Mouse (Mus musculus) kidney, postnatal 10 days (tissue): Measurements from ENCODE around the gene Gm9833.
A peak's percentile ranks its signal among the peaks of the same experiment; 100 is the strongest.
"Not testable (repeated sequence)": the region's sequence is repeated elsewhere in the genome, so short reads cannot be mapped to it uniquely, and the experiment has no call there.

Source experiments
- DNase-seq: peaks from one replicate; pipeline ENCODE4 v3.0.0; 2021; ENCODE audit warnings: mixed read lengths

The Gm9833 gene

DNA sequence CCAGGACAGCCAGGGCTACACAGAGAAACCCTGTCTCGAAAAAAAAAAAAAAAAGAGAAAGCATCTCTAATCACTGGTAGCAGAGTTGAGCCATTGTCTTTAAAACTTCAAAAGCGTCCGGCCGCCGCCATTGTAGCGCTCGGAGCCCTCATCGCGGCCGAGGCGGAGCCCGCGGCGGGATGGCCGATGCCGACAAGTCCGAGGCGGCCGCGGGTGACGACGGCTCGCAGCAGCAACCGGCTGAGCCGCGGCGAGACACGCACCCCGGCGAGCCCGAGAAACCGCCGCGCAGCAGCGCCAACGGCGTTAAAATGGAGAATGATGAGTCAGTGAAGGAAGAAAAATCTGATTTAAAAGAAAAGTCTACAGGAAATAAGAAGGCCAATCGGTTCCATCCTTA, at the start of gene Gm9833:
Gene Gm9833, plus strand, starts transcription at position 117 of the 400 bp plus-strand sequence.
- DNase-seq, result not testable (repeated sequence)

DNA sequence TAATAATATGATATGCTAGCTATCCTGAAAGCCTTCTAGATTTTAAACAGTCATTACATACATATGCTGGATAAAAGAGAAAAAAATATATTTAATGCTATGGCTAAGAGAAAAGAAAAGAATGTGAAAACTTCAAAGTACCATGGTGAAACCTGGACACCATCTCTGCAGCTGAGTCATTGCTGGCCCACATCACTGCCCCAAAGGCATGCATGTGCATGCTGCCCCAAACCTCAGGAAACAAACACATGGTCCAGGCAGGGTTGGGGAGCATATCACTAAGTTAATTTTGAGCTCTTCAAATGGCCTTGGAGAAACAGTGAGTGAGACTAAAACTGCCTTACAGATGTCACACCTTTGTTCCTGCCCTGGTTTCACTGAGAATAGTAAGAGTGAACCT, 17.8 kb upstream of the Gm9833 start:
- DNase-seq, result no peak

DNA sequence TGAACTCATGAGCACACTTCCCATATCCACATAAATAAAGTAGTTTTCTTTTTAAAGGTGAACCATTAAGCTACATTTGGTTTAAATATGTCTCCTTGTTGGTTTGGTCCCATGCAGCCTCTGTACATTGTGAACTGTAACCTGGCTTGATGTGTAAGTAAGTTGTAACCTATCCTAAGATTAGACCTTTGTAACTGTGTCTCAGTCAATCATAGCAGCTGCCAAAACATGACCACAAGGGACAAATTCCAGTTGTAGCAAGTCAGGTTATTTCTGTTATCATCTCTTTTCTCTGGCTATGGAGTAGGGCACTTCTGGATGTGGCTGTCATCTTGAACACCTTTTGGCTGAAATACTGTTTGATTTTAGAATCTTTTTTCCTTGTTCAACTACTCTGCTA, 12.1 kb upstream of the Gm9833 start:
- no peak for DNase-seq

DNA sequence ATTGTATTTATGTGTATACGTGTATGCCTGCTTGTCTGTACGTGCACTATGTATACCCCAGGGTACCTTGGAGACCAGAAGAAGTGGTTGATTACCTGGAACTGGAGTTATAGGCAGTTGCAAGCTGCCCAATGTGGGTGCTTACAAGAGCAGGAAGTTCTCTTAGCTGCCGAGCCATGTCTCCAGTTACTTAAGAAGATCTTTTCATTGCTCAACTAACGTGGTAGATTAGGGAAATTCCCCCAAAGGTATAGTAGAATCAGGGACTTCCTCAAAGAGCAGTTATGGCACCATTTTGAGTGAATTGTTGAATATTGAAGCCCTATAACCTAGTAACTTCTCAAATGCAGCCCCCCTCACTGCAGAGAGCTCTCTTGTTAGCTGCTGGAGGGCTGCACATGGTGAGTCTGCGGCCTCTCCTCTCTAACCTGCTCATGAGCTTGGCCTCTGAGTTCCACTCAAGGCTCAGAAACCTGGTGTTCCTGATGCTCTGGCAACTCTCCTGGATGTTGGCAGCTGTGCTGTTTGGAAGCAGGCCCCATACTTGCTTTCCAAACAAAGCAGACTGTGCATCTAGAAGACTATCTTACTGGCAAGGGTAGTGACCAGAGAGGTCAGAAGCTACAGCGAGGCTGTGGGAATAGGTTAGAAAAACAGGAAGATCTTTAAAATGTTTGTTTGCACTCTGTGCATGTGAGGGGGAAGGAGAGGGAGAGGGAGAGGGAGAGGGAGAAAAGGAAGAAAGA, 10.6 kb upstream of the Gm9833 start:
- no peak for DNase-seq

DNA sequence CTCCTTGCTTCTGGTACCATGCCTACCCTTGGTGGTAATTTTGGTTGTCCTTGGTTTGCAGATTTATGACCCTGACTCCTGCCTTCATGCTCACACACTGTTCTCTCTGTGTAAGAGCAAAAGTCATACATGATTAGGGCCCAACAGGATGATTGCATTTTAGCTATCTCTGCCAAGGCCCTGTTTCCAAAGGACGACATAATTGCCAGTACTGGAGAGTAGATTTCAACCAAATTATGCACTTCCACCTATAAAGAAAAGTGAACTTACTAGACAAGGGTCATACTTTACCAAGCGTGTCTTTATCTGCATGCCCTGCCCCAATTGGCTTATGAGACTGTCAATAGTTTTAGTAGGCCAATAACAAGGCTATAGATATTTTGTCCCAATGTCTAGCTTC, 9.8 kb upstream of the Gm9833 start:
- DNase-seq, result no peak

DNA sequence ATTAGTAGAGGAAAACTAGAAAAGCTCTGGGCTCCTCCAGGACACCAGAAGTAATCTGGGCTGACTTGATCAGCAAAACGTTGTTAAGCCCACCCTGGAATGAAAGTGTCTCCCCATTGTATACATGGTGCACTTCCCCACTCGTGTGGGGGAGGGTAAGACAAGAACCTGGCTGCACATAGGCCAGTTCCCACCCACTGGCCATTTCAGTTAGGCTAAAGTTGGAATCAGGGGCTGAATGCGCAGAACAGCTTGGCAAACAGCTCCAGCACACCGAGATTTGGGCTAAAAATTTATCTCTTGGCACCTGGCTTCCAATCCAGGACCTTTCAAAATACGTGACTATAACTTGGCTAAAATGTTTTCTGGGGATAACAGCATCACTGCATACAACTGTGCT, 6.6 kb upstream of the Gm9833 start:
- no peak for DNase-seq

DNA sequence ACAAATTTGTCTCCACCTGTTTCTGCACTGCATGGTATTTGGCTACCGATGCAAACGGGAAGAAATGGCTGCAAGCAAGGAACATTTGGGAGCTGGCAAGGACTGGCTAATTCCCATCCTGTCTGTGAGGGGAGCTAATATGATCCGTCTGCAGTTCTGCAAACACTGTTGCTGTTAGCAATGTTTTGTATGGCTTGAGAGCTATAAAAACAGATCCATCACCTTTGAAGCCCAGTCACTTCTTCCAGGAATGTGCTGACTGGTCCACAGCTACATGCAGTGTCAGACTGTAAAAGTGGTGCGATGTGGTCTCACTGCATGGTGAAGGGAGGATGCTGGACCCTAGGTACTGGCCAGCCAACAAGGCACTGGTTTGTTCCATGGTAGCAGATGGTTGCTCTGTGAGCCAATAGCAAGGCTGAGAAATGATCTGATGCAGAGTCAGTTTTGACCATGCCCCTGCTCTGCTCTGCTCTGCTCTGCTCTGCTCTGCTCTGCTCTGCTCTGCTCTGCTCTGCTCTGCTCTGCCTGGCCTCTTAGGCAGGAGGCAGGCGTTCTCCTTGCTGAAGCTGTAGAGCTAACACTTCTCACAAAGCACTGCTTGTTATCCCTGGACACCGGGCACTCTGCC, 5.9 kb upstream of the Gm9833 start:
- DNase-seq, result no peak

DNA sequence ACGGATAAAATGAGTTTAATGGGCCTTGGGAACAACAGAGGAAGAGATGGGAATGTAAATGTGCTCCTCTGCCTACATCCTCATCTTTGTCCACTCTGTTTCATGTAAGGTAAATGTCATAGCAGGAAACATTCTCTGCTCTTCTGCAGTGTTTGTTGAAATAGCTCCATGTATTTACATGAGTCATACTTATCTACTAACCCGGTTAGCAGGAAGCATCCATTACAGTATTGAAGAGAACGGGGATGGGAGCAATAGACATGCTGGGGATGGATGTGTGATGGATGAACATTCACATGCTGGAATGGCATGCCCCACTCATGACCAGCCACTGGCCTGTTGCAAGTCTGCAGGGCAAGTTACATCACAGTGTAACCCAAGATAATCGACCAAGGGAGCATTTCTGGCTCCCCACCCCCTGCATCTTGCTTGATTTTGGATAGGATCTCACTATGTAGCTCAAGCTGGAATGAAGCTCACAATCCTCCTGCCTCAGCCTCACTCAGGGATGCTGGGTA, 5.3 kb upstream of the Gm9833 start:
- no peak for DNase-seq

DNA sequence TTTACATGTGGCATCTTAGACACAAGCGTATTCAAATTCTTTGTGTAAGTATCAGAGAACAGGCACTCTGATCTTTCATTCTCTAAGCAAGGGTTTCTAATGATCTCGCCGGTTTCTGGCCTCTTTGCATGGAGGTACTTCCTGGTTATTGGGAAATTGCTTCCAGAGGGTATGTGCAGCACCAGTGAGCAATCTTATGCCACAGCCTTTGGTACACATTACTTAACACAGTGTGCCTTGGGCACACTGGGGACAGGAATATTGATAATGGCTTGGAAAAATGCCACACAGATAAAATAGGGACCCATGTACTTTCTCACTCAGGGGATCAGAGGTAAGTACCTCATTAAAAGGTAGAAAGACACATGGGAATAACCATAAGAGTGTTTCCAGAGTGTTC, 3.8 kb upstream of the Gm9833 start:
- DNase-seq, result no peak

DNA sequence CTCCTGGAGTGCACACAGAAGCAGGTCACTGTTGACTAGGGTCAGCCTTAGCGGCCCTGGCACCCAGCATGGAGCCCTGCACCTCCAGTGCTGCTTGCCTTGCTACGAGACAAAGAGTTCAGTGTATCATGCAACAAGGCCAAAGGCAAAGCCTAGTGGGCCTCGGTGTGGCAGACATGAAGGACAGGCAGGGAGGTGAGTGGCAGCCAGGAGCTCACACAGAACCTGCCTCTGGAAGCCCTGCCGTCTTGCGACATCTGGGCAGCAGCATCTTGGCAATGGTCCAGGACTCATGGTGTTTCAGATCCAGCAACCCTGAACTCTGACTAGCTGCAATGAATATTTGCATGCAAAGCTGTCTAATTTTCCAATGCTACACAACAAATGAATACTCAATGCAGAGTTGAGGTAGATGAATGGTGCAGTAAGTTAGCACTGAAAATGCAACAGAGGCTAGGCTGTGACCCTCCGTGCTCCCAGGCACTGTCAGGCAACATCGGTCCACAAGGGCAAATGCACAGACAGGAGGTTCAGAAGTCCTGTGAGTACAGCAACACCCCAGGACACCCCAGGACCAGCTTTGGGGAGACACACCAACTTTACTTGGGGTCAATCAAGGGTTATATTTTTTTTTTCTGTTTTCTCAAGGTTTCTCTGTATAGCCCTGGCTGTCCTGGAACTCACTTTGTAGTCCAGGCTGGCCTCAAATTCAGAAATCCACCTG, 2.4 kb upstream of the Gm9833 start:
- DNase-seq, result peak; percentile 37

DNA sequence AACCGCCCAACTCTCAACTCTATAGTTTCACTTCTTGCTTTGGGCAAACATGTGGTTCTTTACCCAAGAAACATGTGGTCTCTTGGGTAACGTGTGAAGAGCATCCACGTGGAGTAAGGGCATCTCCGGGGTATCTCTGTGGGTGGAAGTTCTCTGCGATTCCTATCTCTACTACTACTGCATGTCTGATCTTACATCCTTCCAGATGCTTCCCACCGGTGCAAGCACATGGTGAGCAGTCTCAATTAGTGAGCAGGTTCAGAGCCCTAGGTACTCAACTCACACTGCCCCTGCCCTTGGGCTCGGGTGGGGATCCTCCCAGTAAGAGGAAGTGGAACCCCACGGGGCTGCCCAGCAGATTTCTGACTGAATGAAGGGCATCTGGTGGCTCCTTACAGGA, 399 bp upstream of the Gm9833 start:
- no peak for DNase-seq

DNA sequence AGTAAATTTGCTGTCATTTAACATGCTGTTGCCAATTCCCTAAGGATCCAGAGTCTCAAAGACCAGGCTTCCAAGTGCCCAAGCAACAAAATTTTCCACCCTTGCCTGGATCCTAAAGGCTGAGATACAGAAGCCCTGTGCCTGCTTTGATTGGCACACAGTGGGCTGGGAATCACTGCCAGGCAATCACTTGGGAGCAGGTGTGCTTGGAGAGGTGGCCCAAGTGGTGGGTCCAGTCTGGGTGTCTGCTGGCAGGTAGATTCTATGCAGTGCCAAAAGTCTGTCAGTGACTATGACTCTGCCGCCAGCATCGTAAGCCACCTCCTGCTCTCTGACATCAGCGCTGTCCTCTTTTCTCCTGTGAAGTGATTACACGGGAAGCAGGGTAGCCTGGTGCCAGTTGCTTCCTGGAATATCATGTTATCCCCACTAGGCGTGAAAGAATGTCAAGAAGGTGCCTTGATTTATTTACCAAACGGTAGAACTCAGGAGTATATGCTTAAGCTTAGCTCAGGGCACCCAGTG, 3.8 kb downstream of the Gm9833 start:
- DNase-seq, result no peak

DNA sequence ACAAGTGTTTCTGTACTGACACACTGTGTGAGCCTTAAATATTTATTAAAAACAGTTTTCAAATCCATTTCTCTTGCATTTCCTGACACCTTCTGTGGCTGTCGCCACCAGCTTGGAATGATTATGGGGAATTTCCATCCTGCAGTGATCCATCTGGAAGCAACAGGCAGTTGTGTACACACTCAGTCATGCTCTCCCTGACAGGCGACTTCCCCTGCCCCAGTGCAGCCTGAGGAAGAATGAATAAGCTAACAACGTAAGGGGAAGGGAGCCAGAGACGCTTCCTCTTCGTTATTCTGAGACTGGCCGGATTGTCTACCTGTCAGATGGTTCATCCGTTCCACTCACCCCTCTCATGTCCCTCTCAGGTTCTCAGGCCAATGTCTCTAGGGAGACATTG, 4.6 kb downstream of the Gm9833 start:
- peak; percentile 49 for DNase-seq

DNA sequence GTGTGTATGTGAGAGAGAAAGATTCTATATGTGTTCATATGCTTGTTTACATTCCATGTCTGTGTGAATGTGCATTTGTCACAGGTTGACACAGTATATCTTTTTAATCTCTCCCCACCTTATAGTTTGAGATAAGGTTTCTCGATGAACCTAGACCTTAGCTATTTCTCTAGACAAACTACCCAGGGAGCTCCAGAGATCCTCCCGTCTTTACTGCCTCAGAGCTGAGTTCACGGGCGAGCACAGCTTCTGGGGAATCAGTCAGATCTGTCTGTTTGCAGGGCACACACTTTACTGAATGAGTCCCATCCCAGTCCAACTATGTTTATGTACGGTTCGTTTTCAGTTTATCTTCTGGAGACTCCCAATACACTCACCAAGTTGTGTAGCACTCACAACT, 5.0 kb downstream of the Gm9833 start:
- DNase-seq, result no peak

DNA sequence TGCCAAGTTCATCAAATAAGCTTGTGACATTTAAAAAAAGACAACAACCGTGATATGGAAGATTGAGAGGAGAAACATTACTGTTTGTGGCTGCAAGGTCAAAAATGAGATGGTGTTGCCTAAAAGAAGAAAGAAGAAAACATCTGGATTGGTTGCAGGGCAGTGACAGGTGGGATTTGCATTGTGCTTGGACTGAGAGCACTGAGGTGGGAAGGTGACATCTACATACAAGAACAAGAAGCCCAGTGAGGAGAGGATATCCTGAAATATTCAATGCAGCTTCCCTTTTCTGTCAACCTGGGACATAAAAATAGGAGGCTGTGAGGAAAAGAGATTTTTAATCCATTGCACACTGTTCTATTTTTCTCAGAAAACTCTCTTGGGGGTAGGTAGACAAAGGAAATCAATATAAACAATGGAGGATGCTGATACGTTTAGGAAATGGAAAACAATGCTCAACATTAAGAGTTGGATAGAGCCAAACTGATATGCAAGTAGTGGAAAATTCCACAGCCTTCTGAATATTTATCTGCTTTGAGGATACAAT, 7.2 kb downstream of the Gm9833 start:
- no peak for DNase-seq

DNA sequence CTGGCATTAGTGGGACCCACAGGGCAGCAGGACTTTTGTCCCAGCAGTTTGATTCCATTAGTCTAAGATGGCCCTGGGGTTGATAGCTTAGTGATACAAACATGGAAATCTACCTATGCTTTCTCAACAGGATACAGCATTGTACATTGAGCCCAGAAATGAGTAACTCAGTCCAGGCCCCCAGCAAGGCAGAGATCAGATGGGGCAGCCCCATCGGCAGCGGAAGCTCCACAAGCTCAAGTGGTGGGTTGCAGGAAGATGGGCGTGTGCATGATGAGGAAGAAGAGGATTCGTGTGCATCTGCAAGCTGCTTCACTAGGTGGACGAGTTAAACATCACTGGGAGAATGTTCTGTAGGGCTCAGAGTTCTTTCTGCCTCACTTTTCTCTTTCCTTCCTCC, 11.8 kb downstream of the Gm9833 start:
- DNase-seq, result no peak

DNA sequence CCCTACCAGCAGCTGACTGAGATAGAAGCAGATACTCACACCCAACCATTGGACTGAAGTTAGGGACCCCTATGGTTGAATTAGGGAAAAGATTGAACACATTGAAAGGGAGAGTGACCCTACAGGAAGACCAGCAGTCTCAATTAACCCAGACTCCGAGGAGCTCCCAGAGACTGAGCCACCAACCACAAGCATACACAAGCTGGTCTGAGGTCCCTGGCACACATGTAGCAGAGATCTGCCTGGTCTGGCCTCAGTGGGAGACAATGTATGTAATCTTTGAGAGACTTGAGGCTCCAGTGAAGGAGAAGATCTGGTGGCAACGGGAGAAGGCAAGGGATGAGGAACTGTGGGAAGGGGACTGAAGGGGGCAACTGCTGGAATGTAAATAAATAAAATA, 23.7 kb downstream of the Gm9833 start:
- DNase-seq, result no peak

DNA sequence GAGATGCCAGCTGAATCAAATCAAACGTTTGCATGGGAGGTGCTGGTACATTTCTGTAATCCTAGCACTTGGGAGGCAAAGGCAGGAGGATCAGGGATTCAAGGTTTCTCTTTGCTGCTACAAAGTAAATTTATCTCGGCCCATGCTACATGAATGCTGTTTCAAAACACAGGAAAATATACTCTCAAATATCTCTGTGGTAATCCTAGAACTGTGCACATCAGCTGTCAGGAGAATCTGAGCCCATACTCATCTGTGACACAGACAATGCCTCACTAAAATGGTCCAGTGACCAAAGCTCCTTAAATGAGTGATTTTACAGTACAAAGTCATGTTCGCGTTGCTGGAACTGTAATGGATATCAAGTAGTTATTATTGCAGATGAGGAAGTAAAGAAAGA, 24.3 kb downstream of the Gm9833 start:
- DNase-seq, result no peak

DNA sequence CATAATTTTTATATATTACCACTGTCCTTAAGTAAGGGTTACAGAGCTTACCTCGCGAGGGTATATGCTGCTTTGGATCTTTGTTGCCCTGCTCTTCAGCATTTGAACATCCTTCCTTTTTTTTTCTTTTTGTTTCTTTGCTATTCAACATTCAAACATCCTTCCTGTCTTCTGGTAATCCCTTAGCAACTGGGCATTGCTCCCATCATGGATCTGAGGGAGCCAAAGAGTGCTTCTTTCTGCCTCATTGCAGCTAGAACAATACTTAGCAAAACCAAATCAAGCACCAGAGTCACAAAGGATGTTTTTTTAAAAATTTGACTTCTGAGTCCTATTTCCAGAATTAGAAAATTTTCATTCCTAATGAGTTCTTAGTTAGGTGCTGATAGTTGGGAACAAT, 24.8 kb downstream of the Gm9833 start:
- no peak for DNase-seq

DNA sequence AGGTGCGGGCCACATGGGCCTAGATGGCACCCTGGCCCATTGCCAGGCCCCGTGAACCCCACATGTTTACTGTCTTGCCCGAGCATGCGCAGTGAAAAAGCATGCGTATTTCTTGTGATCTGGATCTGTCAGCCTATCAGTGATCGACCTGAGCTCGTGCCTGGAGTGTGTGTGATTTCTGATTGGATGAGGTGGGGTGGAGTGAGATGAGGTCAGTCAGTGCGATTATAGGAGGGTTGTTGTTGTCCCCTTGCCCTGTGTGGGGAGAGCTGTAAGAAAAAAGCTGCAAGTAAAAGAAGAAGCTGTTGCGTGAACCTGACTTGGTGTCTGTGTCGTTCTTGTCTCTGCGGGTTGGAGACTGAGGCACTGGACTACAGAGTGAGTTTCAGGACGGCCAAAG, 28.6 kb downstream of the Gm9833 start:
- no peak for DNase-seq

DNA sequence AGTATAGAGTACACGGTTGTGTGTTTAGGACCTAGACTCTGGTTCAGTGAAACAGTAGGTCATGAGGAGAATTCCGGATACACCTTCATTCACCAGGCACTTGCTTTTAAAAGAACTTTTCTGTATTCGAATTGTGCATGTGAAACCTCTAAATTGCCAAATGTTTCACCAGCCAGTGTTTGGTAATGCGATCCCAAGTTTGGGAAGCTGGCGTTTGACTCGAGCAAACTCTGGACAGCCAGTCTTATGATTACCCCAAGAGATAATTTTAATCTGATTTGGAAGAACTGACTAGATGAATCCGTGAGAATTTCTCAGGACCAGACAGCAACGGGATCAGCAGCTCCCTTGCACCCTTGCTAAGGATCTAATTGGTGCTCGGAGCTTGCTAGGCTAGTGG, 33.3 kb downstream of the Gm9833 start:
- DNase-seq, result no peak

DNA sequence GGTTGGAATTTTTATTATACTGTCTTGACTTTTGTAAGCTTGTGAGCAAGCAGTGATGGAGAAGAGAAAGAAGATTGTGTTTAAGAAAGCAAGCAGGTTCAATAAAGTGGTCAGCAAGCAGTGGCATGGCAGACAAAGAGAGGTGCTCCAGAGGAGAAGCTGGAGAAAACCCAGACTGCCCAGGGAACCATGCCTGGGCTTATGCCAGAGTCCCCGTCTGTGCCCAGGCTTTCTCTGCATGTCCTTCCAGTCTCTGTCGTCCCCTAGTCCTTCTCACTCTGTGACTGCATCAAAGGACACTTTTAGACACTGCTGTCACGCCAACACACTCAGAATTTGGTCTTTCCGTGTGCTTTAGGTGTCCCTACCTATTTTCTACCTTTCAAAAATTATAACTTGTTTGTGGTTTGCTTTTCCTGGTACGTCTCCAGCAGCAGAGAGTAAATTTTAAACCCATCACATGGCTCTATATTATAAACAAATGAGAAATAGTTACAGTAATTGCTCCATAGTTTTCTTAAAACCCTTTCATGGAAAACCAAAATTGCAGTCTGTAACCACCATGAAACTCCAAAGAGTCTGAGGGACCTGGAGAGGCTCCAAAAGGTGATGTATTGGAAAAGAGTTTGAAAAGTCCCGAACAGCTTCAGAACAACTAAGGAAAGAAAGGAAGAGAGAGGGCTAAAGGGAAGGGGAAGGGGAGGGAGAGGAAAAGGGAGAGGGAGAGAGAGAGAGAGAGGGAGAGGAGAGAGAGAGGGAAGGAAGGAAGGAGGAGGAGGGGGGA, 34.2 kb downstream of the Gm9833 start:
- DNase-seq, result no peak

DNA sequence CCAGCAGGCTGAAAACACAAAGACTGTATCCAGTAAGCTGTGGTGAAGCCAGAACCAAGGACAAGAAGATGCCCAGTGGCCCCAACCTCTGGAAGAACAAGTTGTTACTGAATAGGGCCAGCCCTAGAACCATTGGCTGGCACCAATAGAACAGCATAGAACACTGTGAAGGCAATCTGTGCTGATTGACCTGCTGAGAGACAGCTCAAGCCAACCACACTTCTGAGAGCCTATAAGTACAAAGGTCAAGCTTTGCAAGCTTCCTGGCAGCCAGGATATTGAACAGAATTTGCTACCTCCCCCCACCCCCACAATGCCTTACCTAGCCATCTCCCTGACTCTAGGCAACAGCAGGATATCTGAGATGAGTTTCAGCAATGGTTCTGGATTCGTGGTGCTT, 35.7 kb downstream of the Gm9833 start:
- DNase-seq, result no peak
